Mouse (Mus musculus) liver, embryonic 14.5 days (tissue): ENCODE data around the gene Elavl1.

ENCODE experiments used
- CTCF ChIP-seq: IDR thresholded peaks from 2 replicates; pipeline ENCODE4 v1.5.1; 2016; ENCODE audit warnings: antibody characterized with exemption, low read depth, control low read depth
- EP300 ChIP-seq: IDR thresholded peaks from 2 replicates; pipeline ENCODE4 v1.6.1; 2016; ENCODE audit warnings: antibody characterized with exemption, low read depth

DNA sequence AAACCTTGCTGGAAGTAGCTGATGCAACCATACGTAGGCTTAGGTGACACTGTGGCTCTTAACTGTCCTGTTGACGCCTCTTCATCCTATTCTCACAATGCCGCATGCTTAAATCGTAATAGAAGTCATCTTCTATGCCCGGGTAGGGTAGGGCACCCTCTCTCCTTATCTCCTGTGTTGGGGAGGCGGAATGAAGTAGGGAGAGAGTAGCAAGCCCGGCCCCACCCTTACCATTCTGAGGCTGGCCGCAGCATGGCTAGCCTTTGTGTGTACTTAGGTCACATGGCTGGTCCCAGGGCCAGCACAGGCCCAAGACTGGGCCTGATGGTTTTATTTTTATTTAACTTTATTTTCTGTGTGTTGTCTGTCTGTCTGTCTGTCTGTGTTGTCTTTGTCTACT, 78.0 kb downstream of the Elavl1 start:
- no peak for TF ChIP-seq CTCF
- no peak for TF ChIP-seq EP300
